Mouse (Mus musculus): ENCODE data around the gene Kctd17.

- TF ChIP-seq CTCF (IDR thresholded peaks at IDR 0.05; ENCODE audit: insufficient read depth, low read depth, low read length) (no peak), POLR2A (IDR thresholded peaks at IDR 0.05; ENCODE audit: insufficient read depth, low read depth, low read length) (peak; percentile 53; the same call in 1 of the 2 replicates)
These were observed at the start of gene Kctd17 for GRCm38 (mm10) chr15:78428391-78429138.

All from olfactory bulb, adult 2 months (tissue).